Mouse (Mus musculus): ENCODE measurements at regions not wholly inside any gene's neighbourhood (a gene's known extent, or its start where the extent isn't known, plus 50 kb on each side); places are given as distances from the start of the nearest gene placed in this dataset.

GRCm38 (mm10) chr12:47466740-47467139, 648.0 kb upstream of the Nova1 start:
- no peak for DNase-seq

GRCm38 (mm10) chr12:47465924-47466323, 647.2 kb upstream of the Nova1 start:
- no peak for DNase-seq

- DNase-seq, result no peak
Observed at GRCm38 (mm10) chr12:47431669-47432068, 612.9 kb upstream of the Nova1 start.

GRCm38 (mm10) chr12:47412251-47412650, 593.5 kb upstream of the Nova1 start:
- DNase-seq, result no peak

- peak in 1 of 2 experiments; percentile 1 for DNase-seq
Observed at GRCm38 (mm10) chr12:47406563-47406962, 587.8 kb upstream of the Nova1 start.

GRCm38 (mm10) chr12:47406131-47406530, 587.4 kb upstream of the Nova1 start:
- DNase-seq, result peak in 1 of 2 experiments; percentile 24

GRCm38 (mm10) chr12:47383225-47383624, 564.5 kb upstream of the Nova1 start:
- no peak for DNase-seq

- no peak for DNase-seq
Observed at GRCm38 (mm10) chr12:47353269-47353668, 534.5 kb upstream of the Nova1 start.

GRCm38 (mm10) chr12:47351229-47351628, 532.5 kb upstream of the Nova1 start:
- DNase-seq, result no peak

- peak in 1 of 2 experiments; percentile 1 for DNase-seq
Observed at GRCm38 (mm10) chr12:47313413-47313812, 494.7 kb upstream of the Nova1 start.

GRCm38 (mm10) chr12:47275904-47276303, 457.2 kb upstream of the Nova1 start:
- DNase-seq, result no peak

GRCm38 (mm10) chr12:47272309-47272708, 453.6 kb upstream of the Nova1 start:
- no peak for DNase-seq

- no peak for DNase-seq
Observed at GRCm38 (mm10) chr12:47264118-47264517, 445.4 kb upstream of the Nova1 start.

GRCm38 (mm10) chr12:47263408-47263807, 444.7 kb upstream of the Nova1 start:
- DNase-seq, result no peak

GRCm38 (mm10) chr12:47252306-47252705, 433.6 kb upstream of the Nova1 start:
- DNase-seq, result no peak

GRCm38 (mm10) chr12:47243623-47244514, 425.1 kb upstream of the Nova1 start:
- DNase-seq, result no peak

- DNase-seq, result no peak
Observed at GRCm38 (mm10) chr12:47220016-47220415, 401.3 kb upstream of the Nova1 start.

- DNase-seq, result peak in 1 of 2 experiments; percentile 1
Observed at GRCm38 (mm10) chr12:47219340-47219739, 400.6 kb upstream of the Nova1 start.

- no peak for DNase-seq
Observed at GRCm38 (mm10) chr12:47211417-47212104, 392.8 kb upstream of the Nova1 start.

- no peak for DNase-seq
Observed at GRCm38 (mm10) chr12:47202936-47203335, 384.2 kb upstream of the Nova1 start.

GRCm38 (mm10) chr12:47198609-47199008, 379.9 kb upstream of the Nova1 start:
- no peak for DNase-seq

GRCm38 (mm10) chr12:47164736-47165135, 346.0 kb upstream of the Nova1 start:
- no peak for DNase-seq

GRCm38 (mm10) chr12:47164031-47164717, 345.4 kb upstream of the Nova1 start:
- DNase-seq, result peak; percentile 42 to 45

Data from lung, adult 18-20 months (tissue).